Mouse (Mus musculus): ENCODE results near the gene Wdr20. TPM values are rescaled to one million over a fixed set of nuclear protein-coding genes. Genes with fewer than 3 reads are reported as not detected.
"Not testable (repeated sequence)": the region's sequence is repeated elsewhere in the genome, so short reads cannot be mapped to it uniquely, and the experiment has no call there.

The Wdr20 gene
- total RNA-seq, 2 experiments from 2014 or later, result 38.8 to 44.3 TPM

DNA sequence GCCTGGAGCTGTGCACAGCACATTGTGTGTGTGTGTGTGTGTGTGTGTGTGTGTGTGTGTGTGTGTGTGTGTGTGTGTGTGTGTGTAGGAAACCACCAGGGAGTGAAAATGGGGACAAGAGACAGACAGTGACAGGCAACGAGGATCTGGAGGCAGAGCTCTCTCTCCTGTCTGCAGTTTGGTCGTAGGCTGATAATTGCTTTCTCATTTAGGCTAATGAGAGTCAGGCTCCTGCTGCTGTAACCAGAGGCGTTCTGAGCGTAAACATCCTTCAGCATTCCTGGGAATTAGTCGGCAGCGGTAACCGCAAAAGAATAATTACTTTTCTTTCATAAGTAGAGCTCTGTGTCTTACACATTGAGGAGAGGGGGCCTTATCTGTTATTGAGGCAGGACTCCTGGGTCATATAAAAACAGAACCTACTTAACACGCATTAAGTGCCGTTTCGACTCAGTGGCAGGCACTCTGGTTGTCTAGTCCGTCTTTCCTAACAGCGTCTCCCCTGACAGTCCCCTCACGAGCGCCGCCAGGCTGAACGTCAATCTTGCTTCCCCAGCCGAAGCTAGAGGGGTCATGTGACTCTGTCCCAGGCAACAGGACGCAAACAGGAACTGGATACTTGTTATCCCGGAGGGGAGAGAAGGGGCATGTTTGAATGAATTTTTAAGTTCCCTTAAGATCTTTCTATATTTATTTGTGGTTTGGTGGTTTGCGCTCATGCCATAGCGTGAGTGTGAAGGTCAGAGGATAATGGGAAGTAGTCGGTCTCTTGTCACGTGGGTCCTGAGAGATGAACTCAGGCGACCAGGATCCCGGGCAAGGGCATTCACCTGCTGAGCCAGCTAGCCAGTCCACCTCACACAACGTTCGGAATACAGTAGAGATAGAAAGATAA is 31.2 kb upstream of the Wdr20 start:
- no peak for DNase-seq (ENCODE audit: low spot score in 2 of 2)
- intact Hi-C loops (cut with DNase I), result no loop called here

DNA sequence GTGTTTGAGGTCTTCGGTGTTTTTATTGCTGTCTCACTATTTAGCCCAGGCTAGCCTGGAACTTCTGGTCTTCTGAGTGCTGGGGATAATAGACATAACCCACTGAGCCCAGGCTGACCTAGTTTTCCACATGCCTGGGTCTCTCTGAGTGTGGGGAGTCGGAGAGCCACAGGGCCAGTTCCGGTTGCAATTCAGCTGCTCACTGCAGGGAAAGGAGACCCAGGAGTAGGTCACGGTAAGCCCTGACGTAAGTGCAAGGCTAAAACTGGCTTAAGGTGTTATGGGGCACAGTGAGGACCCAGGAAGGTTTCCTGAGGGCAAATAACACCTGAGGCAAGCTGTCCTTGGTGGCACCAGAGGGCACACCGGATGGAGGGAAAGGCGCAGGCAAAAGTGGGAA is 30.3 kb upstream of the Wdr20 start:
- intact Hi-C loops (cut with DNase I), result no loop called here
- DNase-seq (ENCODE audit: low spot score in 2 of 2), result no peak

DNA sequence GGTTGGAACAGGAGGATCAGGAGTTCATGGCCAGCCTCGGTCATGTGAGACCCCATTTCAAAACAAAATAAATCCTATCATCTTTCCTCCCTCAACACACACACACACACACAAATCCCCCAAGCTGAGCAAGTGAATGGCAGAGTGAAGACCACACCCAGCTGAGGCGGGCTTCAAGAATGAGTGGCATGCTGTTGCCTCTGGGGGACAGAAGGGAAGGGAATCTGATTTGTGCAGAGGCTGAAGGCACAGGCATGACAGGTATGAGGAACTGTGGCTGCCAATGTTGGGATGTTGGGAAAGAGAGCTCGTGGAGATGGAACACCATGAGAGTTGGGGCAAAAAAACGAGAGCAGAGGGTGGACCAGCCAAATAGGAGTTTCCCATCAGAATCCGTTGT is 26.5 kb upstream of the Wdr20 start:
- no peak for DNase-seq (ENCODE audit: low spot score in 2 of 2)
- intact Hi-C loops (cut with DNase I), result loop anchor here (10.0 kb wide), 1 partner anchor 294 kb away; no protein-coding TSS in a partner anchor

DNA sequence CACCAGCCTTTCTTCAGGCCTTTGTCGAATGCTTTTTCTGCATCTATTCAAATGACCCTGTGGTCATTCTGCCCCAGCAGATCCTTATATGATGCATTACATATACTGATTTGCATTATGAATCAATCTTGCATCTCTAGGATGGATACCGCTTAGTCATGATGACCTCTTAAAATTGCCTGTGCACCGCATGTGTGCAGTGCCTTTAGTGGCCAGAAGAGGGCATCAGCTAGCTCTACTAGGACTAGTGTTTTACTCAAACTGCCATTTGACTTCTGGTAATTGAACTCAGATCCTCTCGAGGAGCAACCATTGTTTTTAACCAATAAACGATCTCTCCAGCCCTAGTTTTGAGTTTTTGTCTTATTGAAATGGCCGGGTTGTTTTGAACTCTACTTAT is 24.0 kb upstream of the Wdr20 start:
- intact Hi-C loops (cut with DNase I), result loop anchor here (10.0 kb wide), 1 partner anchor 291 kb away; no protein-coding TSS in a partner anchor

DNA sequence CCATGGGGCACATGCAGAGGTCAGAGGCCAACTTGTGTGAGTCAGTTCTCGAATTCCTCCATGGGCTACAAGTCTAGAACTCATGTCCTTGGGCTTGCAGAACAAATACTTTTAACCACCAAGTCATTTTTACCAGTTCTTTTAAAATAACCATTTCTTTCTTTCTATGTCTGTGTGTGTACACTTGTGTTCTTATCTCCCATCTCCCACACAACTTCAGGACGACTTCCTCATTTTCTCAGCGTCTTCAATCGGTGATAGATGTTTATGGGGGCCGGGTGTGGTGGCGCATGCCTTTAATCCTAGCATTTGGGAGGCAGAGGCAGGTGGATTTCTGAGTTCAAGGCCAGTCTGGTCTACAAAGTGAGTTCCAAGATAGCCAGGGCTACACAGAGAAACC is 23.5 kb upstream of the Wdr20 start:
- intact Hi-C loops (cut with DNase I), result loop anchor here (10.0 kb wide), 1 partner anchor 291 kb away; no protein-coding TSS in a partner anchor
- DNase-seq (ENCODE audit: low spot score in 2 of 2), result no peak

More for the DNA sequence above, 24.0 kb upstream of the Wdr20 start:
- no peak for DNase-seq (ENCODE audit: low spot score in 2 of 2)

DNA sequence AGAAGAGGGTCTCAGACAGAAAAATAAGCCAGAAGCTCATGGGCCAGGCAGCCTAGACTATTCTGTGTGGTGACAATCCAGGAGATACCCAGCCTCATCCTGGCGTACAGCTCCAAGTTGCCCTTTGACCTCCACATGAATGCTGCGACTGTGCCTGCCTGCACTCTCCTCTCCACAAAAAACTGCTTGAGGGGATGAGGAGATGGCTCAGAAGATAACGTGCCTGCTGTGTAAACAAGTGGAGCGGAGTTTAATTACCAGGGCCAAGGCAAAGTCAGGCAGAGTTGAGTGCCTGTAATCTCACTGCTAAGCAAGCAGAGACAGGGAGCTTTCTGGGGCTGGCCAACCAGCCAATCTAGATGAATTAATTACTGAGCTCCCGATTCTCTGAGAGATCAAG is 21.7 kb upstream of the Wdr20 start:
- intact Hi-C loops (cut with DNase I), result loop anchor here (10.0 kb wide), 1 partner anchor 289 kb away; no protein-coding TSS in a partner anchor
- no peak for DNase-seq (ENCODE audit: low spot score in 2 of 2)

DNA sequence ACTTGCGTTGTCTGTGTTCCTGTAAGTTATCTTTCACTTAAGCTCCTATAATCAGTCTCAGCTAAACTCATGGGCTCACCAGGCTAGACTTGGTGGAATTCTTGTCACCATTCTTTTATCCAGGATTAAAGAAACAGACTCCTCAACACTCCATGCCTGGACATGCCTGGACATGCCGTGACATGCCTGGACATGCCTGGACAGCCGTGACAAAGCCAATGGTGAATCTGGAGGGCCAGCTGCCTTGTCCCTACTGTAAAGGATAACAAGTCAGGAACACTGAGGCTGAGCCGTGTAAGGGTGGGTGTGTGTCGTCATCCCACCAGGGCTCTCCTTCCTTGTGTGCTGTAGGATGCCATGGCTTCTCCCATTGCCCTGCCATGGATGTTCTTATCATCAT is 12.7 kb upstream of the Wdr20 start:
- DNase-seq (ENCODE audit: low spot score in 2 of 2), result no peak
- intact Hi-C loops (cut with DNase I), result no loop called here

DNA sequence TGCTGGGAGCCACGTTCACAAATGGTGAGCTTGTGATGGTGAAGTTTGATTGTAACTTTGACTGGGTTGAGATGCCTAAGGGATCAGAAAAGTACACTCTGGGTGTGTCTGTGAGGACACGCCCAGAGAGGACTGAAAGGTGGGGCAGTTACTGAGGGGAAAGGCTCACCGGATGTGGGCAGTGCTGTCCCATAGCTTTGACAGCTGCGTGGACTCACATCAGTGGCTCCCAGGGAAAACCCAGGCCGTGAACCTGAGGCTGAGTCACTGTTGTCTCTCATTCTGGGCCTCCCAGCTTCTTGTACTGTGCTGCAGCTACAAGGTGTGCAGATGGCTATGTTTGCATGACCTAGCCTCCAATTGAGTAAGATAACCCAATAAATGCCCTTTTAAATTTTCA is 12.3 kb upstream of the Wdr20 start:
- intact Hi-C loops (cut with DNase I), result no loop called here
- DNase-seq (ENCODE audit: low spot score in 2 of 2), result no peak

DNA sequence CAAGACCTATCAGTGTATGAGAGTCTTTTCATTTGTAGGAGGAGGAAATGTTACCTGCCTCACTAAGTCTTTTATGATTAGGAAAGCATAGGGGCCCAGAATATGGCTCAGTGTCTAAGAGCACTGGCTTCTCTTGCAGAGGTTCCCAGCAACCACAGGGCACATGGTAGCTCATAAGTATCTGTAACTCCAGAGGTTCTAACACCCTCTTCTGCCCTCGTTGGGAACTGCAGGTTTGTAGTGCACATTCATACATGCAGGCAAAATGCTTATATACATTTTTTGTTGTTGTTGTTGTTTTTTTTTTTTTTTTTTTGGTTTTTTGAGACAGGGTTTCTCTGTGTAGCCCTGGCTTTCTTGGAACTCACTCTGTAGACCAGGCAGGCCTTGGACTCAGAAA is 11.3 kb upstream of the Wdr20 start:
- intact Hi-C loops (cut with DNase I), result no loop called here
- no peak for DNase-seq (ENCODE audit: low spot score in 2 of 2)

DNA sequence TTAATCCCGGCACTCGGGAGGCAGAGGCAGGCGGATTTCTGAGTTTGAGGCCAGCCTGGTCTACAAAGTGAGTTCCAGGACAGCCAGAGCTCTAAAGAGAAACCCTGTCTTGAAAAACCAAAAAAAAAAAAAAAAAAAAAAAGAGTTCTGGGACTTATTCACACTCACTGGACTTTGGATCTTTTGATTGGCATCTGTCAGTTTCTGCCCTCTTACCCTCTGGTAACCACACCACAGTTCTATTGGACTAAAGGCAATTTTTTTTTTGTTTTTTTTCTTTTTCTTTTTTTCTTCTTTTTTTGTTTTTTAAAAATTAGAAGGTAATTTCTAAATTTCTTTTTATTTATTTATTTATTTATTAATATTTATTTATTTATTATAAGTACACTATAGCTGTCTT is 4.5 kb upstream of the Wdr20 start:
- DNase-seq (ENCODE audit: low spot score in 2 of 2); intact Hi-C loops (cut with DNase I): not testable (repeated sequence)

DNA sequence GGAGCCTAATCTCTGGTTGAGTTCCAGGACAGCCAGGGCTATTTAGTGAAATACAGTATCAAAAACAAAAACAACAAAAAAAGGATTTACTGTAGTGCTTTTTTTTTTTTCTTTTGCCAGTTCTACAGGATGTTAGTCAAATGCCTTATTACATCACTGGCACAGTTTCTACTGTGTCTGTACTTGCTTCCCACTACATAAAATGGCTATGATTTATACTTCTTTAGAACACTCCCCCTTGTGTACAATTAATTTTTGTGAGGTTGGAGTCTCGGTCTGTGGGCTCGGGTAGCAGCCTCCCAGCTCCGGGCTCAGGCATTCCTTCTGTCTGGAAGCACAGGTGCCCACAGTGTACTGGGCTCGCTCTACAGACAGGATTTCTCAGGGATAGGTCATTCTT is 1.1 kb upstream of the Wdr20 start:
- DNase-seq (ENCODE audit: low spot score in 2 of 2), result no peak
- intact Hi-C loops (cut with DNase I), result loop anchor here (2.0 kb wide), 1 partner anchor 104 kb away; the partner anchor contains the start of gene Mok

DNA sequence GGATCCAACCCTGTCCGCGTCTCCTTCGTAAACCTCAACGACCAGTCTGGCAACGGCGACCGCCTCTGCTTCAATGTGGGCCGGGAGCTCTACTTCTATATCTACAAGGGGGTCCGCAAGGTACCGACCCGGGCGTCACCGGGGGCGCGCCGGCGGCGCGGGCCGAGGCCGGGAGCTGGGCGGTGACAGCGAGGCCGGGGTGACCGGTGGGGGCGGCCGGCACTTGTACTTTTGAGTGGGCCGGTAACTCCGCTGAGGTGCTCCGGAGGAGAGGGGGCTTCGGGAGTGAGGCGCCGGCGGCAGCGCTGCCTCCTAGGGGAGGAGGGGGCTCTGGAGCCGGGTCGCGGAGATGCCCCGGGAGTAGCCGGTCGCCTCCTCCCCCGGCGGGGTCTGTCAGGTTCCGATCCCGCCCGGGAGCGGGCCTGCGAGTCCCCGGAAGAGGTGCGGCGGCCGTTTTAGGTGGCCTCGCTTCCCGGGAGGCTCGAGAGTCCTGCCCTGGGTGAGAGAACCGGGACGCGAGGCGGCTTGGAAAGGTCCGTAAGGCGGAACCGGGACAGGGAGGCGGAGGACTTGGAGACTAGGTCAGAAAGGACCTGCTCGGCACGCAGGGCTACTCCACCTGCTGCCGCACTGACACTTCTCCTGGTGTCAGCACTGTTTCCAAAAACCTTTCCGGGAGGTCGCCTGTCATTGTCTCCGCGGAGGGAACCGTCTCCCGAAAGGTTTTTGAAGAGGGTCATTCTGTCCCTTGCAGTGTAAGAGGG is 596 bp downstream of the Wdr20 start:
- DNase-seq (ENCODE audit: low spot score in 2 of 2), result peak in 1 of 2 experiments; percentile 11

DNA sequence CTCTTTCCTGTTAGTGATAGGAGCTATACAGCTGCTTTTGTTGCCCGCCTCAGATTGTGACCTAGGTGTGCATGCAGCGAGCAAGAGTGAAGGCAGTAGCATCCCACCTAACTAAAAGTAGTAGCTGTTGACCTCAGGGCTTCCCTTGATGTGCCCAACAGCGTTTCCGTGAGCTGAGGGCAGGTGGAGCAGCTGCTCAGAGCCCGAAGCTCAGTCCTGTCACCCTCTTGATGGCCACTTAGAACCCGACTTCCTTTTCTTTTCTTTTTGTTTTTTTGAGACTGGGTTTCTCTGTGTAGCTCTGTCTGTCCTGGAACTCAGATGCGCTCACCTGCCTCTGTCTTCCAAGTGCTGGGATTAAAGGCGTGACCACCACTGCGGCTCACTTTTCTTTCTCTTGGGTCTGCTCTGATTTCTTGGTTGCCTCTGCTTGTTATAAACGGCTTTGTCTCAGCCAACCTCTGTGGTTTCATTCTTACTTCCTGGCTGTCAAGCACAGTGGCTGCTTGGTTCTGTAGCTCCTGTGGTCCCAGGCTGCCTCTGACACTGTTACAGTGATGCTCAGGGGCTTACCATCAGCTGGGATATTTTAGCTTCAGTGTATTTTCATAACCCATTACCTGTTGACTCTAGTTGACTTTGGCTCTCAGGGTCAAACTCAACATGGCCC is 13.2 kb downstream of the Wdr20 start:
- no peak for DNase-seq (ENCODE audit: low spot score in 2 of 2)
- intact Hi-C loops (cut with DNase I), result no loop called here

More for the DNA sequence above, 596 bp downstream of the Wdr20 start:
- intact Hi-C loops (cut with DNase I), result no loop called here

DNA sequence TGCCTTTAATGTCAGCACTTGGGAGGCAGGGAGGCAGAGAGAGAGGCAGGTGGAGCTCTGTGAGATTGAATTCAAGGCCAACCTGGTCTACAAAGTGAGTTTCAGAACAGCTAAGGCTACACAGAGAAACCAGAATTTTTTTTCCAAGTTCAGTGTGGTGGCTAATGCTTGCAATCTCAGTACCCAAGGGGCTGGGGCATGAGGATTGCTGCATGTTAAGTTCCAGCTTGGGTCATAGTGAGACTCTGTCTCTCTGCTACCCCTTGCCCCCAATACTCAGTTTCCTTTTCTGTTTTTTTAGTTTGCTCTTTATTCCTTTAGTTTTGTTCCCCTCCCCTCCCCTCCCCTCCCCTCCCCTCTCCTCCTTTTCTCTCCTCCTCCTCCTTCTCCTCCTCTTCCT is 15.0 kb downstream of the Wdr20 start:
- DNase-seq (ENCODE audit: low spot score in 2 of 2), result no peak
- intact Hi-C loops (cut with DNase I), result no loop called here

DNA sequence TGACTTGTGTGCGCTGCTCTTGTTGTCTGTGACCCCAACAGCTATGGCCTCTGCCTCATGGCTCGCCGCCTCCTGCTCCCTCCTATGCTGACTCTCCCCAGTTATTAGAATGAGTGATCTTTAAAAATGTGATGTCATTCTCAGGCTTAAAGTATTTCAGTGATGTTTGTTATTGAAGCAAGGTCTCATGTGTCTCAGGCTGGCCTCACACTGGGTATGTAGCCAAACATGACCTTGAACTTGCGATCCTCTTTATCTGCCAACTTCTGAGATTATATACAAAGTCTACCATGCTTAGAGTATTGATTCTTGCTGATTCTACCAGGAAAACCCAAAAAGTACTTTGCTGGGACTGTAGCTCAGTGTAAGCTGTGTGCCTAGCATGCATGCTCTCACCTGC is 16.2 kb downstream of the Wdr20 start:
- no peak for DNase-seq (ENCODE audit: low spot score in 2 of 2)
- intact Hi-C loops (cut with DNase I), result no loop called here

DNA sequence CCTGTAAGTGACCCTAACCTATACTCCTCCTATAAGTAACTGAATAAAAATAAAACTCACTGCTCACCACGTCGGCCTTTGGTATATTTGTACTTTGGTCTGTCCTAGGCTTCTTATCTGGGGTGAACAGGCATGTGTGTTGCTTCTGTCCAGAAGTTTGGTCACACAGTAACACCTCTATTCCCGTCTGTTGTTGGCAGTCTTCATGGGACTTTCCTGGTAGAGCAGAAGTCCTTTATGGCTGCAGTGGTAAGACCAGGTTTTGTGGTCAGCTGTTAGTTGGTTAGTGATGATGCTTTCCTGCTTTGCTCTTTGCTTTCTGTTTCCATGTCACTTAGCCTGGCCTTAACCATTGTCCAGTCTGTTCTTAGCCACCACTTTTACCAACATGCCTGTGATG is 19.4 kb downstream of the Wdr20 start:
- DNase-seq (ENCODE audit: low spot score in 2 of 2), result no peak
- intact Hi-C loops (cut with DNase I), result no loop called here

DNA sequence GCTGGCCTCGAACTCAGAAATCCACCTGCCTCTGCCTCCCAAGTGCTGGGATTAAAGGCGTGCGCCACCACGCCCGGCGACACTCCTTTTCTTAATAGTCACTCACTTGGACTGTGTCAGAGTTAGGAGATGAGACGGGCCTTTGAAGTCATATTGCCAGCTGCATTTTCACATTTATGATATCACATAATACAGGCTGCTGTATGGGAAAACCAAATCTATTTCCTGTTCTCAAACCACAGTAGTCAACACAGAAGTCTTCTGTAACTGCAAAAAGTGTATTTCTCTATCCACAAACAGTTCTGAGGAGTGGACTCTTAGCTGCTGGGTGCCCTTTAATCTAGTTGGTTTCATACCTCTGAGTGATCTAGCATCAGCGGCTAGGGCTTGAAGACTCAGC is 21.2 kb downstream of the Wdr20 start:
- intact Hi-C loops (cut with DNase I), result no loop called here
- no peak for DNase-seq (ENCODE audit: low spot score in 2 of 2)

DNA sequence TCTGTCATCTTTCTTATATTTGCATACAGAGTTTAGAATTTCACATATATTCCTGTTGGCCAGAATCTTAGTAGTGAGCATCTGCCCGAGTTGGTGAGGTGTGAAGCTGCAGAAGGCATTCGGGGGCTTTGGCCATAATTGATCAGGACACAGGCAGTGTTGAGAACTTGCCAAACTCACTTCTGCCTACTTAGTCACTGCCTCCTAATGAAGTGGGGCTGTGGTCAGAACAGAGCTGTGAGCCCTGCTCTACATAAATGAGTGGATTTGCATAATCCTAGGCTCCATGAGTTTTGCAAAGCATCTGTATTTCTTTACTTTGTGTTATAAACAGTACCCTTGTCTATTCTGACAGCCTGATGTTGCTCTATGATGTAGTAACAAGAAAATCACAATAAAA is 24.6 kb downstream of the Wdr20 start:
- DNase-seq (ENCODE audit: low spot score in 2 of 2), result no peak
- intact Hi-C loops (cut with DNase I), result no loop called here

DNA sequence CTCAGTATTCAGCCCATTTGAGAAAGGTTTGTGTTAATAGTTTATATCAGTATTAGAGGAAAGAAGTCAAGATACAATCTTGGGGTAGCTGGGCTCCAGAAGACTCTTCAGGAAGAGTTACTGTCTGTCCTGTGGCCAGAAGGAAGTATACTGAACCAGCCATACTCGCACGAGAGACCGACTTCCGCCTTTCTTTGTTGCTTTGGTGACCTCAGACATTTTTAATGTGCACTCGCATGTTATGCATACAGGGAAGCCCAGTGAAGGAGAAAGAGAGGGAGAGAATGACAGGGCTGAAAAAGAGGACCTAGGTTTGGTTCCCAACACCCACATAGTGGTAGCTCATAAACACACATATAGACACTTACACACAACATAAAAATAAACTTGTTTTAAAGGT is 26.8 kb downstream of the Wdr20 start:
- intact Hi-C loops (cut with DNase I), result no loop called here
- no peak for DNase-seq (ENCODE audit: low spot score in 2 of 2)

DNA sequence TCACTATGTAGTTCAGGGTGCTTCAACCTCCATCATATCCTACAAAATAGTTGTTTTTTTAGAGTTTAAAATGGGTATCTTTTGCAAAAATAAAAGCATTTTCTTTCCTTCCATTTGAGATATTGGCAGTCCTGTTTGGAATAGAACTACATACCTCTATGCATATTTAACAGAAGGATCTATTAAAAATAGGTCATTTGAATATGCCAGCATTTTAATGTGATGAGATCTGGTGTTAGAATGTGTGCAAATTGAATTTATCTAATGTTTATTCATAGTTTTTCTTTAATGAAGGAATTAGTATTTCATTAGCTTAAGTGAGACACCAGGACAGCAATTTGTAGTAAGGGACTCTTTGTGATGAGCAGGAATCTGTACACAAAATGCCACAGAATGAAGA is 30.8 kb downstream of the Wdr20 start:
- intact Hi-C loops (cut with DNase I), result no loop called here
- no peak for DNase-seq (ENCODE audit: low spot score in 2 of 2)

Data from left cerebral cortex, postnatal 25 days (tissue).